Mouse (Mus musculus) embryo, embryonic 11 days (tissue): Measurements from ENCODE around the gene Hoxd8.

Source experiments
- DNase-seq: peaks from one replicate; pipeline ENCODE4 v3.0.0-alpha.2; 2015

Gene Hoxd8

GRCm38 (mm10) chr2:74686988-74687697 is 17.3 kb upstream of the Hoxd8 start:
- no peak for DNase-seq

GRCm38 (mm10) chr2:74687698-74688555 is 16.5 kb upstream of the Hoxd8 start:
- DNase-seq: no peak

GRCm38 (mm10) chr2:74688795-74689573 is 15.4 kb upstream of the Hoxd8 start:
- no peak for DNase-seq

- DNase-seq: no peak
Observed at GRCm38 (mm10) chr2:74689574-74690337, 14.7 kb upstream of the Hoxd8 start.

GRCm38 (mm10) chr2:74690338-74690716 is 14.1 kb upstream of the Hoxd8 start:
- DNase-seq: no peak

- peak; percentile 94 for DNase-seq
Observed at GRCm38 (mm10) chr2:74691022-74691951, 13.1 kb upstream of the Hoxd8 start, which contains the start of gene Hoxd10. Hoxd10 (plus strand) TSS chr2:74691924.

GRCm38 (mm10) chr2:74691995-74692807 is 12.2 kb upstream of the Hoxd8 start:
- DNase-seq: no peak

- no peak for DNase-seq
Observed at GRCm38 (mm10) chr2:74692808-74693431, 11.5 kb upstream of the Hoxd8 start.

- no peak for DNase-seq
Observed at GRCm38 (mm10) chr2:74693432-74693827, 11.0 kb upstream of the Hoxd8 start.

- DNase-seq: peak; percentile 84
Observed at GRCm38 (mm10) chr2:74694066-74694465, 10.3 kb upstream of the Hoxd8 start.

GRCm38 (mm10) chr2:74695383-74695782 is 9.0 kb upstream of the Hoxd8 start:
- DNase-seq: no peak

GRCm38 (mm10) chr2:74695813-74696430 is 8.5 kb upstream of the Hoxd8 start:
- no peak for DNase-seq

GRCm38 (mm10) chr2:74696442-74697335 is 7.7 kb upstream of the Hoxd8 start:
- DNase-seq: no peak

- DNase-seq: peak; percentile 85
Observed at GRCm38 (mm10) chr2:74697567-74698121, 6.8 kb upstream of the Hoxd8 start, which contains the start of gene Hoxd9. Hoxd9 (plus strand) TSS chr2:74697727.

GRCm38 (mm10) chr2:74698201-74699052 is 6.0 kb upstream of the Hoxd8 start:
- DNase-seq: no peak

- no peak for DNase-seq
Observed at GRCm38 (mm10) chr2:74699053-74699430, 5.4 kb upstream of the Hoxd8 start.
